Mouse (Mus musculus) adrenal gland, postnatal 14 days (tissue): ENCODE measurements at regions not wholly inside any gene's neighbourhood (a gene's known extent, or its start where the extent isn't known, plus 50 kb on each side); places are given as distances from the start of the nearest gene placed in this dataset.
A peak's percentile ranks its signal among the peaks of the same experiment; 100 is the strongest.

Experiments
- DNase-seq: peaks from one replicate; pipeline ENCODE4 v3.0.0; 2021; ENCODE audit warnings: mixed read lengths

- no peak for DNase-seq
Observed at GRCm38 (mm10) chr13:44247861-44248260, 463.3 kb downstream of the Cd83 start.

GRCm38 (mm10) chr13:44248401-44248800 lies 463.8 kb downstream of the Cd83 start:
- DNase-seq = no peak

- no peak for DNase-seq
Observed at GRCm38 (mm10) chr13:44249119-44249518, 464.5 kb downstream of the Cd83 start.

GRCm38 (mm10) chr13:44250474-44251201 lies 466.1 kb downstream of the Cd83 start:
- no peak for DNase-seq

- DNase-seq = no peak
Observed at GRCm38 (mm10) chr13:44251503-44251902, 466.9 kb downstream of the Cd83 start.

GRCm38 (mm10) chr13:44252496-44252895 lies 467.9 kb downstream of the Cd83 start:
- DNase-seq = no peak

- no peak for DNase-seq
Observed at GRCm38 (mm10) chr13:44258422-44258821, 470.9 kb upstream of the Jarid2 start.

- no peak for DNase-seq
Observed at GRCm38 (mm10) chr13:44260039-44260438, 469.2 kb upstream of the Jarid2 start.

- peak; percentile 48 for DNase-seq
Observed at GRCm38 (mm10) chr13:44260637-44261333, 468.5 kb upstream of the Jarid2 start.

GRCm38 (mm10) chr13:44272746-44273524 lies 456.3 kb upstream of the Jarid2 start:
- DNase-seq = no peak

- no peak for DNase-seq
Observed at GRCm38 (mm10) chr13:44277952-44278351, 451.3 kb upstream of the Jarid2 start.

GRCm38 (mm10) chr13:44279036-44279435 lies 450.2 kb upstream of the Jarid2 start:
- no peak for DNase-seq

- no peak for DNase-seq
Observed at GRCm38 (mm10) chr13:44280296-44280695, 449.0 kb upstream of the Jarid2 start.

GRCm38 (mm10) chr13:44281796-44282195 lies 447.5 kb upstream of the Jarid2 start:
- DNase-seq = no peak

- DNase-seq = no peak
Observed at GRCm38 (mm10) chr13:44282306-44282705, 447.0 kb upstream of the Jarid2 start.

GRCm38 (mm10) chr13:44282731-44283571 lies 446.3 kb upstream of the Jarid2 start:
- DNase-seq = no peak

GRCm38 (mm10) chr13:44285881-44286280 lies 443.4 kb upstream of the Jarid2 start:
- no peak for DNase-seq

GRCm38 (mm10) chr13:44290199-44290598 lies 439.1 kb upstream of the Jarid2 start:
- no peak for DNase-seq

GRCm38 (mm10) chr13:44292476-44293056 lies 436.7 kb upstream of the Jarid2 start:
- DNase-seq = no peak

- DNase-seq = peak; percentile 25
Observed at GRCm38 (mm10) chr13:44293736-44294416, 435.4 kb upstream of the Jarid2 start.

- no peak for DNase-seq
Observed at GRCm38 (mm10) chr13:44295621-44296020, 433.7 kb upstream of the Jarid2 start.
